Mouse (Mus musculus): ENCODE measurements around the gene Gm28729. TPM values are rescaled to one million over a fixed set of nuclear protein-coding genes. Genes with fewer than 3 reads are reported as not detected.
"Not testable (repeated sequence)": the region's sequence is repeated elsewhere in the genome, so short reads cannot be mapped to it uniquely, and the experiment has no call there.

Gm28729 gene
- total and polyA plus RNA-seq, 2 experiments from 2014 or later: 0.25 to 0.47 TPM

DNA sequence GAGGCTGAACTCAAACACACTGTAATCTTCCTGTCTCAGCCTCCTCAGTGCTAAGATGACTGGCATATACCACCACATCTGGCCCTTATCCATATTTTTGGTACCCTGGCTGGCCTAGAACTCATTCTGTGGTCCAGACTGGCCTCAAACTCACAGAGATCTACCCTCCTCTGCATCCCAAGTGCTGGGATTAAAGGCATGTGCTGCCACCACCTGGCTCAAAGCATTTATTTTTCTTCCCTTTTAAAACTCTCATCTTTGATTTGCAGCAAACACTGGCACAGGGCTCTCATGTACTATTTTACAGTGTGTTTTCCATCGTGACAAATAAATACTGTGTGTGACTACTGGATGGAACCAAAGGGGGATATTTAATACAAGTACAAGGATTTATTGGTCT lies 29.0 kb upstream of the Gm28729 start:
- Histone ChIP-seq H3K4me1 (ENCODE audit: insufficient read depth, low read length) (no peaks in the 10 kb centered on the region), H3K27ac (no peak overlapping the region), H3K36me3 (ENCODE audit: insufficient read depth, low read length) (peaks cover 24% of the 10 kb centered on the region), H3K9ac (replicated peaks; ENCODE audit: low read length) (no peak overlapping the region), H3K4me3 (ENCODE audit: low read length) (no peak overlapping the region), H3K27me3 (ENCODE audit: insufficient read depth, low read length) (no peaks in the 10 kb centered on the region), H3K4me2 (ENCODE audit: low read depth, low read length) (no peak overlapping the region), H3K9me3 (ENCODE audit: low read length) (no peaks in the 10 kb centered on the region)
- DNase-seq (ENCODE audit: low spot score) (peak; percentile 23), ATAC-seq (no peak)
- TF ChIP-seq CTCF (IDR thresholded peaks at IDR 0.05; ENCODE audit: low read depth): peak; percentile 47
- 93% methylated on average over 1 of the region's 1 CpGs for WGBS

DNA sequence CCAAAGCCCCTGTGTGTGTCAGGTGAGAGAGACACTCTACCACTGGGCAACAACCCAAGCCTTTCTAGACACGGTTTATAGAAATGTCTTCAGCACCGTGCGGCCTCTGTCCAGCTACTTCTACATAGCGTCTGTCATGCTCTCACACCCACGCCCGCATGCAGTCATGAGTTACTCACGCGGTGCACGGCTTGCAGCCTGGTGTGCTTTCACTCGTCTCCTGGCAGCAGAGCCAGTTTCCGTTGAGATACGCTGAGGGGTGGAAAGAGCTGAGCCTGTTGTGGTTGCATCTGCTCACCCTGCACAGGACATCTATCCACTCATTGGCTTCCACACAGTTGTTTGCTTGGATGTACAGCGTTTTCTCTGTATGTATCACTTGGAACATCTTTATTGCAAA lies 20.3 kb upstream of the Gm28729 start:
- H3K27ac ChIP-seq: no peak overlapping the region
- ATAC-seq: no peak
- no peaks in the 10 kb centered on the region for H3K4me1 ChIP-seq (ENCODE audit: insufficient read depth, low read length)
- no peak overlapping the region for H3K9ac ChIP-seq (replicated peaks; ENCODE audit: low read length)
- no peak overlapping the region for H3K4me3 ChIP-seq (ENCODE audit: low read length)
- no peak for TF ChIP-seq CTCF (IDR thresholded peaks at IDR 0.05; ENCODE audit: low read depth)
- peaks cover 26% of the 10 kb centered on the region for H3K36me3 ChIP-seq (ENCODE audit: insufficient read depth, low read length)
- no peaks in the 10 kb centered on the region for H3K9me3 ChIP-seq (ENCODE audit: low read length)
- WGBS: 89% methylated on average over 13 of the region's 13 CpGs
- H3K4me2 ChIP-seq (ENCODE audit: low read depth, low read length): no peak overlapping the region
- no peak for DNase-seq (ENCODE audit: low spot score)
- H3K27me3 ChIP-seq (ENCODE audit: insufficient read depth, low read length): no peaks in the 10 kb centered on the region

DNA sequence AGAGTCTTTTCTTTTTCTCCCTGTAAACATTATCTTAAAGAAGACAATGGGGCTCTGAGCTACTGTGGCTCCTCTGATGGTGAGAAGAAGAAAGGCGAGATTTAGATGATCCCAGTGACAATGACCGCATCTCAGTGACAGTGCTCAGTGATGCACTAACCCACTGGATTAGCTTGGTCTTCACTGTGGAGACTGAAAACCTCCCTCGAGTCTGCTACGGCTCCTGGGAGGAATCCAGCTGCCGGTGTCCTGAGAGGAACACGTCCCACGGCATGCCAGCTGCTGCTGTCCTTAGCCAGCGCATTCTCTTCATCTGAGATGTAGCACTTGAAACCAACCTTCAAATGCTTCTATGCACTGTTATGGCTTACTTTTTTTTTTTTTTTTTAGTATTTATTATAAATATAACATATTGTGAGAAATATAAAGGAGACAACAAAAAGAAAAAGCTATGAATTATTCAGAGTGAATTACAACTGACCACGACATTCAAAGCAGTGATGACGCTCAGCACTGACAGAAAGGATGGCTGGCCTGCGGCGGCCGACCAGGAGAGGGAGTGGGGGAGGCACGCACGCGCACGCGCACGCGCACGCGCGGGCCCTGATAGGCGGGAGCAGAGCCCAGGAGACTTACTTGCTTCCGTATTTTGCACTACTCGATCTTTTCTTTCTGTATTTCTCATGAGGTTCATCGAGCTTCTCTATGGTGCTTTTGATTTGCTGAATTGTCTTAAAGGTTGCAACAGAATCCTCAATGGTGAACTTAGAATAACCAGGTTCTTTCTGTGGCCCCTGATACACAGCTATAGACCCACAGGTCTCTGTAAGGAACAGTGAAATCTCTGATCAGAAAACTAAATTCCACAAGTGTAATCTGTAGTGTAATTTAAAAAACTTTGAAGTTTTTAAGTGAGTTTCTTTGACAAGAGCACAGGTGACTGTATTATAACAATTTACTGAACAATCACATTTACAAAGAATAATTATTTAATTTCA lies 18.9 kb upstream of the Gm28729 start:
- DNase-seq (ENCODE audit: low spot score) (peak; percentile 85), ATAC-seq (peak; percentile 90)
- Histone ChIP-seq H3K4me2 (ENCODE audit: low read depth, low read length) (peak overlapping the region; percentile 43), H3K9ac (replicated peaks; ENCODE audit: low read length) (peak overlapping the region; percentile 35; the same call in 1 of the 2 replicates), H3K36me3 (ENCODE audit: insufficient read depth, low read length) (peaks cover 26% of the 10 kb centered on the region), H3K9me3 (ENCODE audit: low read length) (no peaks in the 10 kb centered on the region), H3K4me3 (ENCODE audit: low read length) (0 out of 2 replicates have a peak overlapping the region, but pooled peaks have one; percentile 6), H3K27me3 (ENCODE audit: insufficient read depth, low read length) (no peaks in the 10 kb centered on the region), H3K4me1 (ENCODE audit: insufficient read depth, low read length) (no peaks in the 10 kb centered on the region), H3K27ac (peak overlapping the region; percentile 41; the same call in 1 of the 2 replicates)
- TF ChIP-seq CTCF (IDR thresholded peaks at IDR 0.05; ENCODE audit: low read depth): peak; percentile 57
- 30% methylated on average over 27 of the region's 27 CpGs for WGBS

DNA sequence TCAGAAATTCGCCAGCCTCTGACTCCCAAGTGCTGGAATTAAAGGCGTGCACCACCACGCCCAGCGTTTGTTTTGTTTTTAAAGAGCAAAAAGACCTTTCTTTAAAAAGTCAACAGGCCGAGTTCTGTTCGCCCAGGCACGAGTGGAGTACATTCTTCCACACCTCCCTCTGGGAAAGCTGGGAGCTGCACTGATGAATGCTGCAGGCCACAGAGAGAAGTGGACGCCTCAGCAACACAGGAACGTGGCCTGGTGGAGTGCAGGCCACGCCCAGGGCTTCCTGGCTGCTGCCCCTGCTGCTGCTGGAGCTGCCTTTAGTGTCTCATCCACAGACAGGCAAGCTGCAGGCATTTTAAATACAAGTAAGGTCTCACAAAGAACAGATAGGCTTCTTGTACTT lies 13.9 kb upstream of the Gm28729 start:
- Histone ChIP-seq H3K4me3 (ENCODE audit: low read length) (no peak overlapping the region), H3K9ac (replicated peaks; ENCODE audit: low read length) (no peak overlapping the region), H3K4me1 (ENCODE audit: insufficient read depth, low read length) (no peaks in the 10 kb centered on the region), H3K9me3 (ENCODE audit: low read length) (no peaks in the 10 kb centered on the region), H3K27ac (no peak overlapping the region), H3K27me3 (ENCODE audit: insufficient read depth, low read length) (no peaks in the 10 kb centered on the region), H3K4me2 (ENCODE audit: low read depth, low read length) (no peak overlapping the region), H3K36me3 (ENCODE audit: insufficient read depth, low read length) (peaks cover 11% of the 10 kb centered on the region)
- no peak for DNase-seq (ENCODE audit: low spot score)
- no peak for ATAC-seq
- TF ChIP-seq CTCF (IDR thresholded peaks at IDR 0.05; ENCODE audit: low read depth): no peak
- 58% methylated on average over 10 of the region's 10 CpGs for WGBS

DNA sequence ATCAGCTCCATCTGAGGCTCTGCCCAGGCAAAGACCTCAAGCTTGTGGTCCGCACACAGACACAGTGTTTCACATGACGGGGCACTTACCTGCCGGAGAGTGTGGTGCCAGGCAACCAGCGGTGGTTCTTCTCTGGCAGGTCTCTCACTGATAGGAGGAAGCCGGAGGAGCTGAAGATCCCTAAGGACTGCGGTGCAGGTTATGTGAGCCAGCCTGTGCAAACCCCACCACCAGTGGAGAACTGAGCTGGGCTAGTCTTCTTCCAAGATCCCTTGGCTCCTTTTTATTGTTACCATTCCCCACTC lies 12.5 kb upstream of the Gm28729 start:
- DNase-seq (ENCODE audit: low spot score) (no peak), ATAC-seq (no peak)
- Histone ChIP-seq H3K27me3 (ENCODE audit: insufficient read depth, low read length) (no peaks in the 10 kb centered on the region), H3K4me1 (ENCODE audit: insufficient read depth, low read length) (no peaks in the 10 kb centered on the region), H3K4me2 (ENCODE audit: low read depth, low read length) (peak overlapping the region; percentile 60; the same call in 1 of the 2 replicates), H3K36me3 (ENCODE audit: insufficient read depth, low read length) (peaks cover 11% of the 10 kb centered on the region), H3K9ac (replicated peaks; ENCODE audit: low read length) (no peak overlapping the region), H3K27ac (peak overlapping the region; percentile 75; the same call in 1 of the 2 replicates), H3K9me3 (ENCODE audit: low read length) (no peaks in the 10 kb centered on the region), H3K4me3 (ENCODE audit: low read length) (no peak overlapping the region)
- WGBS: 91% methylated on average over 6 of the region's 6 CpGs
- TF ChIP-seq CTCF (IDR thresholded peaks at IDR 0.05; ENCODE audit: low read depth): no peak

DNA sequence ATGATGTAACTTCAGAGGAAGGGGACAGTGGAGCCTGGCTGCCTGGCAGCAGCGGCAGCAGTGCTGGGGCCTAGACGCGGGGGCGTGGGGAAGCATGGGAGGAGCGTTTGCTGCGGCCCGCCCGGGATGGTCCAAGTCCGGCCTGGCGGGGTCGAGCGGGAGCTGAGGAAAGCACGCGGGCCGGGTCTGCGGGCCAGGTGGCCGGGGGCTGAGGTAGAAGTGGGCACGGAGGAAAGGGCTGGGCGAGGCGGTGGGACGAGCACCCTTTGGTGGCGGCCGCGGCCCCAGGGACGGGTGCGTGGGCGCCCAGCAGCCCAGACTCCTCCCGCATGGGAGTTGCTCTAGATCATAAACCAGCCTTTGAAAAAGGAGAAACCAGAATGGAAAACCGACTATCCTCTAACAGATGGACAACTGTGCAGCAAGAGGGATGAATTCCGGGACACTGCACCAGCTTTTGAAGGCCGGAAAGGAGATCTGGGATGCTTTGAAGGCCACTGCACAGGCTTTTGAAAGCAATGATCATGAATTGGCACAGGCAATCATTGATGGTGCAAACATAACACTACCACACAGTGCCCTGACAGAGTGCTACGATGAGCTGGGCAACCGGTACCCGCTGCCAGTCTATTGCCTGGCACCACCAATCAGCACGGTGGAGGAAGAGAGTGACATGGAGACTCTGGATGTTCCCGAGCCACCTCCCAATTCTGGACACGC lies 12.0 kb upstream of the Gm28729 start:
- ATAC-seq (peak; percentile 91), DNase-seq (ENCODE audit: low spot score) (peak; percentile 68)
- H3K4me2 ChIP-seq (ENCODE audit: low read depth, low read length): peak overlapping the region; percentile 60
- peak overlapping the region; percentile 26 for H3K4me3 ChIP-seq (ENCODE audit: low read length)
- peaks cover 9% of the 10 kb centered on the region for H3K36me3 ChIP-seq (ENCODE audit: insufficient read depth, low read length)
- H3K27ac ChIP-seq: peak overlapping the region; percentile 75
- H3K27me3 ChIP-seq (ENCODE audit: insufficient read depth, low read length): no peaks in the 10 kb centered on the region
- H3K9me3 ChIP-seq (ENCODE audit: low read length): no peaks in the 10 kb centered on the region
- H3K9ac ChIP-seq (replicated peaks; ENCODE audit: low read length): peak overlapping the region; percentile 50
- H3K4me1 ChIP-seq (ENCODE audit: insufficient read depth, low read length): no peaks in the 10 kb centered on the region
- TF ChIP-seq CTCF (IDR thresholded peaks at IDR 0.05; ENCODE audit: low read depth): no peak
- WGBS: 27% methylated on average over 33 of the region's 37 CpGs

DNA sequence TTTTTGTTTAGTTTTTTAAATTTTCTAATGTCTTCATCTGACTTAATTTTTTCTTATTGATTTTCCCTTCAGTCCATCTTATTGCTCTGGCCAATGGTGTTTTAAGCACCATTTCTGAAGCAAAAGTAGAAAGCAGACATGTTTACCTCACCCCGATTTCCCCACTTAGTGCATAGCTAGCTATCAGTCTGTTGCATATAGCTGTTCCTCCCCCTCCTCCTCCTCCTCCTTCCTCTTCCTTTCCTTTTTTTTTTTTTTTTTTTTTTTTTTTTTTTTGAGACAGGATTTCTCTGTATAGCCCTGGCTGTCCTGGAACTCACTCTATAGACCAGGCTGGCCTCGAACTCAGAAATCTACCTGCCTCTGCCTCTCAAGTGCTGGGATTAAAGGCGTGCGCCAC lies 11.0 kb upstream of the Gm28729 start:
- not testable (repeated sequence) for H3K4me2 ChIP-seq (ENCODE audit: low read depth, low read length); H3K36me3 ChIP-seq (ENCODE audit: insufficient read depth, low read length); H3K4me1 ChIP-seq (ENCODE audit: insufficient read depth, low read length); ATAC-seq; H3K9ac ChIP-seq (replicated peaks; ENCODE audit: low read length); DNase-seq (ENCODE audit: low spot score); H3K27me3 ChIP-seq (ENCODE audit: insufficient read depth, low read length); H3K27ac ChIP-seq; H3K9me3 ChIP-seq (ENCODE audit: low read length); H3K4me3 ChIP-seq (ENCODE audit: low read length)
- WGBS: 92% methylated on average over 4 of the region's 4 CpGs

Data from hindbrain, postnatal 0 days (tissue).